Mouse (Mus musculus) midbrain, embryonic 12.5 days (tissue): ENCODE data around the gene Snap25. TPM values are rescaled to one million over a fixed set of nuclear protein-coding genes. Genes with fewer than 3 reads are reported as not detected.
A peak's percentile ranks its signal among the peaks of the same experiment; 100 is the strongest.

Experiments used
- ATAC-seq: fragments of 200-750 bp; cut with Nextera tagmentation; 2 replicates; pipeline ENCODE4 v1.8.0; 2017; ENCODE audit warnings: low read depth, moderate TSS enrichment, moderate library complexity; ENCODE audit not compliant: low FRiP score
- H3K27ac ChIP-seq: fragments of 300-500 bp; sonication (generic); replicated peaks from 2 replicates; pipeline ENCODE4 v1.5.1; 2016; ENCODE audit warnings: mild to moderate bottlenecking
- H3K27me3 ChIP-seq: fragments of 300-500 bp; sonication (generic); 2 replicates; pipeline ENCODE4 v1.6.1; 2016; ENCODE audit warnings: mild to moderate bottlenecking
- H3K36me3 ChIP-seq: fragments of 300-500 bp; sonication (generic); 2 replicates; pipeline ENCODE4 v1.6.1; 2016
- H3K4me1 ChIP-seq: fragments of 300-500 bp; sonication (generic); 2 replicates; pipeline ENCODE4 v1.6.1; 2016
- H3K4me2 ChIP-seq: fragments of 300-500 bp; sonication (generic); replicated peaks from 2 replicates; pipeline ENCODE4 v1.6.1; 2016; ENCODE audit warnings: mild to moderate bottlenecking, moderate library complexity
- H3K4me3 ChIP-seq: fragments of 300-500 bp; sonication (generic); 2 replicates; pipeline ENCODE4 v1.5.1; 2016; ENCODE audit warnings: mild to moderate bottlenecking
- H3K9ac ChIP-seq: fragments of 300-500 bp; sonication (generic); replicated peaks from 2 replicates; pipeline ENCODE4 v1.6.1; 2016; ENCODE audit warnings: mild to moderate bottlenecking, moderate library complexity
- H3K9me3 ChIP-seq: fragments of 300-500 bp; sonication (generic); 2 replicates; pipeline ENCODE4 v1.6.1; 2016; ENCODE audit warnings: mild to moderate bottlenecking
- WGBS: fragments of 180-500 bp; shearing (Covaris S2); methylation state at CpG from one replicate; pipeline ENCODE4 v1.1.7; 2016; 5-methylcytosine and 5-hydroxymethylcytosine counted together
- polyA plus RNA-seq: library from polyadenylated mRNA; unstranded; fragments of >200 nt; fragmentation: Nextera tagmentation; extraction: Ambion mirVana; gene quantifications from 2 replicates; pipeline ENCODE4 v1.2.1, GENCODE M21; 2016

Gene Snap25
- polyA plus RNA-seq, 1 experiment from 2014 or later = 37.0 TPM

DNA sequence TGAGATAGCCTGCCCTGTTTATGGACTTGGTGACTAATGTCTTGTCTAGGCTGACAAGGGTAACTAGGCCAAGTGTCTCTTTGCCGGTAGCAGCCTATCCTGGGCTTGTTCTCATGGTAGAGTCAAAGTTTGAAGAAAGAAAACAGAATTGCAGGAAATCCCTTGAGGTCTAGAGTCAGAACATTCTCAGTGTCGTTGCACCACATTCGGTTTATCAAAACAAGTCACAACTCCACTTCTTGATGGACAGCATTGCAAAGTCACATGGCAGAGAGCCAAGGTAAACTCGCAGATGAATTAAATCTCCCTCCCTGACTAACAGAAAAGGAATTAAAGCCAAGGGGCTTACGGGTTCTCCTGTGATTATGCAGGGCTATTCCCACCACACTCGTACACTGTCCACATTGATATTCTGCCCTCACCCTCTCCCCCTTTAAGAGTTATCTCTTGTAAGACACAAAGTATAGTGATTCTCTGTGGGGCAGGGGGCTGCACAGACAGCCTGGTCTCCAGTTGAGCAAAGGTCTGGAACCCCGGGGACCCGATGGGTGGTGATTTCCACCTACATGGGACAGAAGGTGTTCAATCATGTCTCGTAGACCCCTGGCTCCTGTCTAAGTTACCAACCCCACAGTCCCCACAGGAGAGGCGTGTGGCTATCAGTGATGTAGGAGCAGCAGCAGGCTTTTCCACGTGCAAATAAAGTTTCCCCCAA, 30.9 kb upstream of the Snap25 start:
- ATAC-seq = no peak
- Histone ChIP-seq H3K9me3 (no peaks in the 10 kb centered on the region), H3K27ac (no peak overlapping the region), H3K36me3 (no peaks in the 10 kb centered on the region), H3K4me2 (no peak overlapping the region), H3K4me1 (peaks cover 21% of the 10 kb centered on the region), H3K27me3 (0 out of 2 replicates have a peak, but pooled peaks cover 6% of the 10 kb centered on the region), H3K9ac (no peak overlapping the region), H3K4me3 (no peak overlapping the region)
- 72% methylated on average over 11 of the region's 11 CpGs for WGBS

GRCm38 (mm10) chr2:136686195-136686594, 27.1 kb upstream of the Snap25 start:
- Histone ChIP-seq H3K9me3 (no peaks in the 10 kb centered on the region), H3K4me2 (no peak overlapping the region), H3K9ac (no peak overlapping the region), H3K27me3 (no peaks in the 10 kb centered on the region), H3K36me3 (no peaks in the 10 kb centered on the region), H3K4me1 (no peaks in the 10 kb centered on the region), H3K27ac (no peak overlapping the region), H3K4me3 (no peak overlapping the region)
- WGBS = 78% methylated on average over 3 of the region's 3 CpGs
- ATAC-seq = no peak

DNA sequence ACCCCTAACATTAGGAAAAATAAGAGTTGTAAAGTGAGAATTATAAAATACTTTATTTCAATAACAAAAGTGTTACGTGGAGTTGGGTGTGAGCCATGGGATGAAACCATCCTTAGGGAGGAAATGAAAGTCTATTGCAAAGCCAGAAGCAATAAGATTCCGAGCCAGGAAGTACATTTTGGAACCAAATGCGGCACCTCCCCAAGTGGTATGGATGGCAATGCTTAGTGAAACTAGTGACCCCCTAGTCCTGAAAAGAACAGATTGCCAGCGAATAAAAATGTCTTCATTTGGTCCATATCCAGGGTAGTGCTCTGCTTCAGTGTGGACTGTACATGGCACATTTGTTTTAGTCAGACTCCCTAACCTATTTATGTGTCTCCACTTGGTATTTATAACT, 25.9 kb upstream of the Snap25 start:
- no peaks in the 10 kb centered on the region for H3K36me3 ChIP-seq
- no peak overlapping the region for H3K4me2 ChIP-seq
- no peak overlapping the region for H3K9ac ChIP-seq
- no peaks in the 10 kb centered on the region for H3K27me3 ChIP-seq
- H3K9me3 ChIP-seq = no peaks in the 10 kb centered on the region
- ATAC-seq = no peak
- no peak overlapping the region for H3K4me3 ChIP-seq
- H3K27ac ChIP-seq = no peak overlapping the region
- 87% methylated on average over 4 of the region's 4 CpGs for WGBS
- no peaks in the 10 kb centered on the region for H3K4me1 ChIP-seq

DNA sequence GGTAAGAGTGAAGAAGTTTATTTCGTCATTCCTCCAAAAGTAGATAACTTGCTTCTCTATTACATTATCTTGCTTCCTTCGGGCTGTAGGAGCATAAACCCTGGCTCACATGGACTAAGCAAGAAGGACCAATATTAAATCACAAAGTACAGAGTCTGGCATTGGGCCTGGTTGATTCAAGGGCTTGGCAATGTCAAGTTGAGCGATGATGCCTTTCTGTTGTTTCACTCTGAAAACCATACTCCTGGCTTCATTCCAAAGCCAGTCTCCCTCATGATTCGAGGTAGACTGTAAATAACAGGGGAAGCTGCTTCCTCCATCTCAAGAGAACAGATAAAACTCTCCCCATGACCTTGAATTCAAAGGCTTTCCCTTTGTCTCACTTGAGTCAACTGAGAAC, 23.8 kb upstream of the Snap25 start:
- Histone ChIP-seq H3K9me3 (no peaks in the 10 kb centered on the region), H3K27ac (no peak overlapping the region), H3K4me2 (no peak overlapping the region), H3K36me3 (no peaks in the 10 kb centered on the region), H3K27me3 (no peaks in the 10 kb centered on the region), H3K4me3 (no peak overlapping the region), H3K9ac (no peak overlapping the region), H3K4me1 (no peaks in the 10 kb centered on the region)
- 86% methylated on average over 4 of the region's 4 CpGs for WGBS
- ATAC-seq = no peak

- no peaks in the 10 kb centered on the region for H3K9me3 ChIP-seq
- WGBS = 85% methylated on average over 1 of the region's 1 CpGs
- no peak for ATAC-seq
These were observed 21.6 kb upstream of the Snap25 start for GRCm38 (mm10) chr2:136691681-136692080.

GRCm38 (mm10) chr2:136699429-136700227, 13.6 kb upstream of the Snap25 start:
- Histone ChIP-seq H3K4me2 (no peak overlapping the region), H3K36me3 (no peaks in the 10 kb centered on the region), H3K9me3 (no peaks in the 10 kb centered on the region), H3K9ac (no peak overlapping the region), H3K27ac (no peak overlapping the region), H3K4me1 (no peaks in the 10 kb centered on the region), H3K27me3 (no peaks in the 10 kb centered on the region), H3K4me3 (no peak overlapping the region)
- no peak for ATAC-seq
- 83% methylated on average over 3 of the region's 3 CpGs for WGBS

More at GRCm38 (mm10) chr2:136691681-136692080, 21.6 kb upstream of the Snap25 start:
- H3K4me3 ChIP-seq = no peak overlapping the region
- no peaks in the 10 kb centered on the region for H3K36me3 ChIP-seq
- H3K9ac ChIP-seq = no peak overlapping the region
- H3K27me3 ChIP-seq = no peaks in the 10 kb centered on the region
- no peaks in the 10 kb centered on the region for H3K4me1 ChIP-seq
- H3K4me2 ChIP-seq = no peak overlapping the region
- no peak overlapping the region for H3K27ac ChIP-seq

GRCm38 (mm10) chr2:136703376-136703775, 9.9 kb upstream of the Snap25 start:
- Histone ChIP-seq H3K4me1 (no peaks in the 10 kb centered on the region), H3K27ac (no peak overlapping the region), H3K4me2 (no peak overlapping the region), H3K9ac (no peak overlapping the region), H3K27me3 (no peaks in the 10 kb centered on the region), H3K4me3 (no peak overlapping the region), H3K9me3 (no peaks in the 10 kb centered on the region), H3K36me3 (no peaks in the 10 kb centered on the region)
- ATAC-seq = no peak
- 80% methylated on average over 2 of the region's 2 CpGs for WGBS

- no peak overlapping the region for H3K4me2 ChIP-seq
- ATAC-seq = no peak
- 35% methylated on average over 3 of the region's 3 CpGs for WGBS
- no peaks in the 10 kb centered on the region for H3K36me3 ChIP-seq
- no peak overlapping the region for H3K4me3 ChIP-seq
- no peak overlapping the region for H3K9ac ChIP-seq
- H3K9me3 ChIP-seq = no peaks in the 10 kb centered on the region
- H3K27me3 ChIP-seq = no peaks in the 10 kb centered on the region; the same call in 1 of the 2 replicates
- no peak overlapping the region for H3K27ac ChIP-seq
- peaks cover 17% of the 10 kb centered on the region for H3K4me1 ChIP-seq
These were observed 2.1 kb upstream of the Snap25 start for GRCm38 (mm10) chr2:136711155-136711554.

- 6% methylated on average over 21 of the region's 28 CpGs for WGBS
- H3K27me3 ChIP-seq = no peaks in the 10 kb centered on the region; the same call in 1 of the 2 replicates
- no peaks in the 10 kb centered on the region for H3K9me3 ChIP-seq
- no peaks in the 10 kb centered on the region for H3K36me3 ChIP-seq
- peak overlapping the region; percentile 72 for H3K4me3 ChIP-seq
- H3K4me1 ChIP-seq = peaks cover 17% of the 10 kb centered on the region
- ATAC-seq = peak; percentile 39
- H3K9ac ChIP-seq = peak overlapping the region; percentile 50
- peak overlapping the region; percentile 81 for H3K4me2 ChIP-seq
- H3K27ac ChIP-seq = no peak overlapping the region
These were observed 1.4 kb upstream of the Snap25 start for GRCm38 (mm10) chr2:136711746-136712440.

DNA sequence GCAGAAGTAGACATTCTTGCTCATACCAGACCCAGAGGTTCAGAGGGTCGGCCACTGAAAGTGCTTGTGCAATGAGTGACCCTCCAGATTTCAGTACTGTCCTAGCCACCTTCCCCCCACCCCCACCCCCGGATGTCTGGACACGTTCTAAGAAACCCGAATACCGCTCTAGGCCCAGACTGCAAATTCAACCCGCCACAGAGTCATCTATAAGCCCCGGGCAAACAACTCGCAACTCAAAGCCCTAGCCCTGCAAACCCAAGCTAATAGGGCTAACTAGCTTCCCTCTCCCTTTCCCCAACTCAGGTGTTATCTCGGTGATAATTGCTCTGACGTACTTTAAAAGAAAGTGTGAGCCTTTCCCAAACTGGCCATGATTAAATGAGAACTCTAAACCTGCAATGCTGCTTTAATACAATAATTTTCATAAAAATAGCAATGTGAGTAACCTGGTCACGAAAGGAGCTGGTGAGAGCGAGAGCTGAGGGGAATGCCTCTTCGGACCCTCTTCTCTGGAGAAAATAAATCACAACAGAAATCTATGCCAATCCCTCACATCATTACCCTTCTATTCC, 725 bp upstream of the Snap25 start:
- Histone ChIP-seq H3K27ac (0 out of 2 replicates have a peak overlapping the region, but pooled peaks have one; percentile 39), H3K36me3 (no peaks in the 10 kb centered on the region), H3K27me3 (no peaks in the 10 kb centered on the region; the same call in 1 of the 2 replicates), H3K4me3 (peak overlapping the region; percentile 72), H3K9ac (peak overlapping the region; percentile 50), H3K4me2 (peak overlapping the region; percentile 81), H3K9me3 (no peaks in the 10 kb centered on the region), H3K4me1 (peaks cover 17% of the 10 kb centered on the region)
- WGBS = under 1% methylated on average over 13 of the region's 13 CpGs
- peak; percentile 16 for ATAC-seq

DNA sequence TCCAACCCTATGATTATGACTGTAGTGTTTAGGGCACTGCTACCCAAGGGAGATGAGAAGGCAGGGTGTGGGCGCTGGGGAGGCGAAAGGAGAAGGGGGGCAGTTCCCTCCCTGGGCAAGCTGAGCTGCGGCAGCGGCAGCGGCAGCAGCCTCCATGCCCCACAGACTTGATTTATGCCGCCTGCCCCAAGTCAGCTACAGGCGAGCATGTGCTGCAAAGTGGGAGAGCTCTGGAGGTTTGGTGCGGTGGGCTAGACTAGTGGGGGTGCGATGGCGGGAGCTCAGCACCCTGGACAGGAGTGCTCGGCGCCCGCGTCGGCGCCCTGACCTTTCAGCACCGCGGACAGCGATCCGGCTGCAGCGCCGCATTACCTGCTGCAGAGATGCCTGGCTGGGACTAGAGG, 757 bp downstream of the Snap25 start:
- H3K27me3 ChIP-seq = no peaks in the 10 kb centered on the region; the same call in 1 of the 2 replicates
- peak overlapping the region; percentile 67 for H3K9ac ChIP-seq
- H3K36me3 ChIP-seq = no peaks in the 10 kb centered on the region
- no peaks in the 10 kb centered on the region for H3K9me3 ChIP-seq
- peak overlapping the region; percentile 81 for H3K4me2 ChIP-seq
- WGBS = under 1% methylated on average over 22 of the region's 22 CpGs
- peak; percentile 72 for ATAC-seq
- H3K4me3 ChIP-seq = peak overlapping the region; percentile 72
- peaks cover 17% of the 10 kb centered on the region for H3K4me1 ChIP-seq
- peak overlapping the region; percentile 84 for H3K27ac ChIP-seq
